Mouse (Mus musculus) heart, adult 2 months (tissue): Measurements from ENCODE around the gene Stat5b.

Experiments
- CTCF ChIP-seq: fragments of 200-600 bp; IDR thresholded peaks from 2 replicates; pipeline ENCODE4 v1.8.1; 2022; ENCODE audit warnings: antibody characterized with exemption, mild to moderate bottlenecking, moderate library complexity
- EP300 ChIP-seq: fragments of 200-500 bp; IDR thresholded peaks from 2 replicates; pipeline ENCODE4 v1.6.1; 2011; ENCODE audit warnings: low read depth, low read length, control low read depth; ENCODE audit not compliant: insufficient read depth

DNA sequence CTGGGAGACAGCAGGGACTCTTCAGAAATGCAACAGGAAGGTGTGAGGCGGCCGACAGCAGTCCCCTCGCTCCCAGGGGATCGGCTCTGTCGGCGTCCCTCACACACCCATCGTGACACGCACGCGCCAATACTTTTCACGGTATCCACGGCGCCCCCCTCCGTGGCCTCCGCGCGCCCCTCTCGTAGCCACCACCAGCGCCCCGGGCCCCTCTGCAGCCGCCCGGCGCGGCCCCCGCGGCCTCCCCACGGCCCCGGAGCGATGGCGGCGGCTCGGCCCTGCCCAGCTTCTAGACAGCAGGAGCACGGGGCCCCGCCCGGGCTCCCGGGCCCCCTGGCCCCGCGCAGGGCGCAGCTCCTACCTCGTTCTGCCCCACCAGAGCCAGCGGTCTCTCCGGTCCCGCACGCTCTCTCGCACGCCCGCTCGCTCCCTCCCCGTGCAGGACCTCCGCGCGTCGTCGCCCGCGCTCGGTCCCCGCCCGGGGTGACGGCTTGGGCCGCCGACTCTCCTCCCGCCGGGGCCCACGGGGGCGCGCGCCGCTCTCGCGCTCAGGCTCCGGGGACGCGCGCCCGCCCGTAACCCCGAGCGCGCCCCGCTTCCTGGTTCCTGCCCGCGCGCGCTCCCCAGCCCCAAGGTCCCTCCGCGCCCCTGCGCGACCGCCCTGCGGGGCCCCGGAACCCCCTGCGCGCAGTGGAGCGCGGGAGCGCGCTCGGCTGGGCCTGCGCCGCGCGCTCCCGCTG lies at the start of gene Stat5b:
- TF ChIP-seq CTCF (no peak), EP300 (no peak)
